In genomic region chr4:152101081-152101653, GRCm38 (mm10) we compare ENCODE assay signal across 14 mouse cellular contexts. TPM values are rescaled to one million over a fixed set of nuclear protein-coding genes. Genes with fewer than 3 reads are reported as not detected.
DNase-seq lines count a peak whose midpoint lies in the region; ATAC-seq and TF ChIP-seq lines count a peak whose summit lies in the region.
"Had no signal": no experiment of that assay in that cellular context is flagged by ENCODE, and none has a peak within 500 bp of the region (broad histone marks: within the 10 kb centered on the region; RNA-seq: fewer than 3 reads in every experiment).

No protein-coding gene starts in this region.

- no peak overlapping the region for H3K4me2 ChIP-seq in heart, embryonic 14.5 days (ENCODE audit: low read length)
- peak overlapping the region; percentile 31; the same call in 1 of the 2 replicates for H3K4me2 ChIP-seq in lung, embryonic 16.5 days (ENCODE audit: low read depth, low read length)
- no peak overlapping the region for H3K4me2 ChIP-seq in embryonic facial prominence, embryonic 15.5 days (replicated peaks)

- no peak for DNase-seq in heart, adult 9 months (ENCODE audit: low spot score in 2 of 2)
- no peak for DNase-seq in lung, adult 18-20 months
- DNase-seq in adrenal gland, adult (ENCODE audit: inconsistent age in 2 of 2, low spot score in 1 of 2) = no peak
- DNase-seq in left cerebral cortex, postnatal 4 days = no peak
- DNase-seq: embryo, embryonic 11 days; forebrain, postnatal 0 days; layer of hippocampus, postnatal 36 days; thymus, adult 18-20 months had no signal

- no peak for TF ChIP-seq CTCF in olfactory bulb, adult 2 months (IDR thresholded peaks at IDR 0.05; ENCODE audit: insufficient read depth, low read depth, low read length)

- no peak overlapping the region for H3K4me3 ChIP-seq in heart, embryonic 14.5 days (ENCODE audit: control insufficient read depth in 1 of 2, insufficient read depth in 1 of 2, low read depth in 1 of 2, low read length in 2 of 2)
- no peak overlapping the region for H3K4me3 ChIP-seq in lung, embryonic 16.5 days (ENCODE audit: low read length)
- no peak overlapping the region for H3K4me3 ChIP-seq in embryonic facial prominence, embryonic 15.5 days (replicated peaks)
- H3K4me3 ChIP-seq in olfactory bulb, adult 2 months (ENCODE audit: insufficient read depth, low read depth, low read length) = no peak overlapping the region

- H3K27ac ChIP-seq in heart, embryonic 14.5 days (replicated peaks in 1 of 2; ENCODE audit: control insufficient read depth in 1 of 2, insufficient read depth in 1 of 2, low read depth in 2 of 2, low read length in 2 of 2) = peak overlapping the region; percentile 59 to 68
- peak overlapping the region; percentile 76 for H3K27ac ChIP-seq in lung, embryonic 16.5 days (ENCODE audit: low read length)
- H3K27ac ChIP-seq in embryonic facial prominence, embryonic 15.5 days (replicated peaks) = 0 out of 2 replicates have a peak overlapping the region, but pooled peaks have one; percentile 17
- peak overlapping the region; percentile 81 for H3K27ac ChIP-seq in olfactory bulb, adult 2 months (ENCODE audit: insufficient read depth, low read depth, low read length)
- H3K27ac ChIP-seq: hindbrain, postnatal 0 days; macrophage had no signal

- no peaks in the 10 kb centered on the region for H3K27me3 ChIP-seq in heart, embryonic 14.5 days (ENCODE audit: control insufficient read depth, insufficient read depth, low read length)
- no peaks in the 10 kb centered on the region for H3K27me3 ChIP-seq in lung, embryonic 16.5 days (ENCODE audit: control insufficient read depth, insufficient read depth, low read depth, low read length)
- H3K27me3 ChIP-seq in embryonic facial prominence, embryonic 15.5 days = no peaks in the 10 kb centered on the region

- TF ChIP-seq POLR2A in olfactory bulb, adult 2 months (IDR thresholded peaks at IDR 0.05; ENCODE audit: insufficient read depth, low read depth, low read length) = no peak

- no peak overlapping the region for H3K9ac ChIP-seq in heart, embryonic 14.5 days (ENCODE audit: low read length)
- peak overlapping the region; percentile 40; the same call in 1 of the 2 replicates for H3K9ac ChIP-seq in lung, embryonic 16.5 days (ENCODE audit: low read length)
- H3K9ac ChIP-seq in embryonic facial prominence, embryonic 15.5 days = no peak overlapping the region
- H3K9ac ChIP-seq: forebrain, postnatal 0 days had no signal

- H3K4me1 ChIP-seq in heart, embryonic 14.5 days (ENCODE audit: control insufficient read depth in 2 of 2, insufficient read depth in 2 of 2, low read length in 2 of 2) = peaks cover 9 to 27% of the 10 kb centered on the region in 2 experiments
- H3K4me1 ChIP-seq in lung, embryonic 16.5 days (replicated peaks; ENCODE audit: control insufficient read depth, insufficient read depth, low read length) = peaks cover 29% of the 10 kb centered on the region
- peaks cover 20% of the 10 kb centered on the region for H3K4me1 ChIP-seq in embryonic facial prominence, embryonic 15.5 days
- H3K4me1 ChIP-seq in olfactory bulb, adult 2 months (ENCODE audit: control insufficient read depth, insufficient read depth, low read length) = peaks cover 38% of the 10 kb centered on the region

- H3K9me3 ChIP-seq in heart, embryonic 14.5 days (ENCODE audit: control insufficient read depth, low read length) = no peaks in the 10 kb centered on the region
- no peaks in the 10 kb centered on the region for H3K9me3 ChIP-seq in lung, embryonic 16.5 days (ENCODE audit: control insufficient read depth, low read length)
- H3K9me3 ChIP-seq in embryonic facial prominence, embryonic 15.5 days (replicated peaks) = no peaks in the 10 kb centered on the region

- WGBS in heart, embryonic 14.5 days = 59% methylated on average over 7 of the region's 7 CpGs
- 55% methylated on average over 7 of the region's 7 CpGs for WGBS in lung, embryonic 16.5 days
- 50% methylated on average over 7 of the region's 7 CpGs for WGBS in embryonic facial prominence, embryonic 15.5 days
- 80% methylated on average over 7 of the region's 7 CpGs for WGBS in olfactory bulb, adult 2 months

- peaks cover 42% of the 10 kb centered on the region for H3K36me3 ChIP-seq in heart, embryonic 14.5 days (ENCODE audit: control insufficient read depth, insufficient read depth, low read length)
- H3K36me3 ChIP-seq in lung, embryonic 16.5 days (ENCODE audit: control insufficient read depth, insufficient read depth, low read length) = peaks cover 24% of the 10 kb centered on the region
- H3K36me3 ChIP-seq in embryonic facial prominence, embryonic 15.5 days = peaks cover 42% of the 10 kb centered on the region

- no peak for ATAC-seq in heart, embryonic 14.5 days (ENCODE audit: insufficient number of reproducible peaks, insufficient read depth, low FRiP score, low read depth)
- no peak for ATAC-seq in lung, embryonic 16.5 days (ENCODE audit: low read depth)
- no peak for ATAC-seq in embryonic facial prominence, embryonic 15.5 days (ENCODE audit: insufficient number of reproducible peaks, low FRiP score, low TSS enrichment, low read depth)
- ATAC-seq: forebrain, postnatal 0 days; hindbrain, postnatal 0 days had no signal

- intact Hi-C loops in left cerebral cortex, postnatal 4 days (cut with DNase I) = no loop called here

RNA-seq across cellular contexts. Expression of gene Tnfrsf25, which starts 14.6 kb away (rescaled TPM):
- 0.34 and 0.43 TPM in 2 replicates for polyA plus RNA-seq in heart, embryonic 14.5 days (2014; fragmentation: Nextera tagmentation; extraction: Ambion mirVana)
- 1.6 and 2.4 TPM in 2 replicates for polyA plus RNA-seq in lung, embryonic 16.5 days (2015; fragmentation: Nextera tagmentation; extraction: Ambion mirVana)
- polyA plus RNA-seq in embryonic facial prominence, embryonic 15.5 days (2015; fragmentation: Nextera tagmentation; extraction: Ambion mirVana) = 1.5 and 2.0 TPM in 2 replicates
- not detected in 2 replicates for polyA plus RNA-seq in olfactory bulb, adult 2 months (2012; ENCODE audit: insufficient read depth, insufficient read length, low replicate concordance, missing spikeins)
- 1 to 10 TPM; 2.3 to 2.6 TPM for total RNA-seq in left cerebral cortex, postnatal 4 days (2021)

RNA-seq across cellular contexts. Expression of gene Plekhg5, which starts 28.9 kb away (rescaled TPM):
- polyA plus RNA-seq in heart, embryonic 14.5 days (2014; fragmentation: Nextera tagmentation; extraction: Ambion mirVana) = 8.5 and 8.6 TPM in 2 replicates
- 23.3 and 24.1 TPM in 2 replicates for polyA plus RNA-seq in lung, embryonic 16.5 days (2015; fragmentation: Nextera tagmentation; extraction: Ambion mirVana)
- 20.8 and 21.3 TPM in 2 replicates for polyA plus RNA-seq in embryonic facial prominence, embryonic 15.5 days (2015; fragmentation: Nextera tagmentation; extraction: Ambion mirVana)
- not detected in 2 replicates for polyA plus RNA-seq in olfactory bulb, adult 2 months (2012; ENCODE audit: insufficient read depth, insufficient read length, low replicate concordance, missing spikeins)
- 10 to 100 TPM; 21.2 to 25.7 TPM for total RNA-seq in left cerebral cortex, postnatal 4 days (2021)

RNA-seq across cellular contexts. Expression of gene Espn, which starts 51.0 kb away (rescaled TPM):
- 0.63 and 0.76 TPM in 2 replicates for polyA plus RNA-seq in heart, embryonic 14.5 days (2014; fragmentation: Nextera tagmentation; extraction: Ambion mirVana)
- polyA plus RNA-seq in lung, embryonic 16.5 days (2015; fragmentation: Nextera tagmentation; extraction: Ambion mirVana) = 6.6 and 10.1 TPM in 2 replicates
- polyA plus RNA-seq in embryonic facial prominence, embryonic 15.5 days (2015; fragmentation: Nextera tagmentation; extraction: Ambion mirVana) = 7.5 TPM in 2 replicates
- polyA plus RNA-seq in olfactory bulb, adult 2 months (2012; ENCODE audit: insufficient read depth, insufficient read length, low replicate concordance, missing spikeins) = not detected in 2 replicates
- total RNA-seq in left cerebral cortex, postnatal 4 days (2021) = under 1 TPM in 1 of 2 experiments, not detected in 1; 0.46 TPM

RNA-seq across cellular contexts. Expression of gene Hes2, which starts 57.5 kb away (rescaled TPM):
- not detected in 2 replicates for polyA plus RNA-seq in heart, embryonic 14.5 days (2014; fragmentation: Nextera tagmentation; extraction: Ambion mirVana)
- 0.54 and 0.87 TPM in 2 replicates for polyA plus RNA-seq in lung, embryonic 16.5 days (2015; fragmentation: Nextera tagmentation; extraction: Ambion mirVana)
- 1.6 and 1.9 TPM in 2 replicates for polyA plus RNA-seq in embryonic facial prominence, embryonic 15.5 days (2015; fragmentation: Nextera tagmentation; extraction: Ambion mirVana)
- polyA plus RNA-seq in olfactory bulb, adult 2 months (2012; ENCODE audit: insufficient read depth, insufficient read length, low replicate concordance, missing spikeins) = not detected in 2 replicates
- total RNA-seq in left cerebral cortex, postnatal 4 days (2021) = not detected
- total RNA-seq: forebrain, postnatal 0 days; hindbrain, postnatal 0 days; layer of hippocampus, postnatal 36 days had no signal
- polyA plus RNA-seq: forebrain, postnatal 0 days; hindbrain, postnatal 0 days had no signal

Comparison
In these comparisons a context has a peak if more than half of its experiments do, and no peak if none do; other contexts are left out.
1. H3K27ac ChIP-seq: peak in every context shown above with its lines; median percentile 81 in olfactory bulb, adult 2 months; 76 in lung, embryonic 16.5 days; 64 in heart, embryonic 14.5 days; 17 in embryonic facial prominence, embryonic 15.5 days.